Mouse (Mus musculus): ENCODE measurements around the gene E030030I06Rik. TPM values are rescaled to one million over a fixed set of nuclear protein-coding genes. Genes with fewer than 3 reads are reported as not detected.
"Not testable (repeated sequence)": the region's sequence is repeated elsewhere in the genome, so short reads cannot be mapped to it uniquely, and the experiment has no call there.

E030030I06Rik gene
- polyA plus RNA-seq (2014; fragmentation: Nextera tagmentation; extraction: Ambion mirVana) = 15.1 and 16.6 TPM in 2 replicates

DNA sequence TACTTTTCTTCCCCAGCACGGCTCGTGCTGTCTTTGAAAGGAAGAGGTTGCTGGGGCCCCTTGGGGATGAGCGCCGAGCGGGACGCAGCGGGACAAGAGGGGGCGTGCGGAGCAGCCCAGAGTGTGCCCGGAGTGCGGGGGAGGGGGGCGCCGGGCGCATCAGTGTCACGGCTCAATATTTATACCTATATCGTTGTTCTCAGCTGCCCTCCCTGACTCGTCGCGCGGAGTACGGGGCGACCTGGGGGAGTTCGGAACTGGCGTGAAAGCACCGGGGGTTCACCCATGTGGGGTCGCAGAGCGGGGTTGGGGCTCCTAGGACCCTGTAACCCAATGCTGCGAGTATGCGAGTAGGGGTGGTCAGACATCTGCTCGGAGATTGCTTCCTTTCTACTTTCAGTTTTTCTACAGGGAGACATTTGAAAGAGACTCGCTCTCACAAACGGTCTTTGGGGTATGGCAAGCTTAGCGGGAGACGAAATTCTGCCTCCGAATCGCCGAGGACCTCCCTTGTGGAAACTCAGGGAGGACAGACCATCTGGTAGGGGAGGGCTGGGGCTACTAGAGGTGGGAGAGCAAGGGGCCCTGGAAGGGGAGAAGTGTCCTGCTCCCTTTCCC, at the start of gene E030030I06Rik:
Gene E030030I06Rik (minus strand): TSS at position 198 of the 618 bp plus-strand sequence.
- Histone ChIP-seq H3K27ac (ENCODE audit: low read depth, low read length) (0 out of 2 replicates have a peak within 1 kb of the TSS, but pooled peaks have one; percentile 36), H3K4me1 (replicated peaks; ENCODE audit: control insufficient read depth, insufficient read depth, low read length) (peaks cover 7% of the 10 kb centered on the region), H3K27me3 (ENCODE audit: control insufficient read depth, insufficient read depth, low read length) (peaks cover 17% of the 10 kb centered on the region), H3K4me2 (replicated peaks; ENCODE audit: low read depth, low read length) (peak within 1 kb of the TSS; percentile 94), H3K9ac (ENCODE audit: low read depth, low read length) (peak within 1 kb of the TSS; percentile 77), H3K36me3 (ENCODE audit: control insufficient read depth, insufficient read depth, low read length) (no peaks in the 10 kb centered on the region), H3K9me3 (ENCODE audit: control insufficient read depth, low read length) (no peaks in the 10 kb centered on the region), H3K4me3 (ENCODE audit: low read depth, low read length) (peak within 1 kb of the TSS; percentile 65)
- DNase-seq (ENCODE audit: low spot score) (peak; percentile 74), ATAC-seq (ENCODE audit: low FRiP score) (peak; percentile 60)
- WGBS = under 1% methylated on average over 35 of the region's 37 CpGs

- 3% methylated on average over 6 of the region's 10 CpGs for WGBS
Measured at GRCm38 (mm10) chr10:22191035-22191434, 42.0 kb upstream of the E030030I06Rik start.

GRCm38 (mm10) chr10:22176515-22176914, 27.4 kb upstream of the E030030I06Rik start:
- not testable (repeated sequence) for H3K27me3 ChIP-seq (ENCODE audit: control insufficient read depth, insufficient read depth, low read length); H3K4me3 ChIP-seq (ENCODE audit: low read depth, low read length); H3K4me2 ChIP-seq (replicated peaks; ENCODE audit: low read depth, low read length); H3K36me3 ChIP-seq (ENCODE audit: control insufficient read depth, insufficient read depth, low read length); H3K4me1 ChIP-seq (replicated peaks; ENCODE audit: control insufficient read depth, insufficient read depth, low read length); H3K9me3 ChIP-seq (ENCODE audit: control insufficient read depth, low read length); H3K27ac ChIP-seq (ENCODE audit: low read depth, low read length); DNase-seq (ENCODE audit: low spot score); H3K9ac ChIP-seq (ENCODE audit: low read depth, low read length); ATAC-seq (ENCODE audit: low FRiP score)
- 89% methylated on average over 2 of the region's 2 CpGs for WGBS

More at GRCm38 (mm10) chr10:22191035-22191434, 42.0 kb upstream of the E030030I06Rik start:
- H3K27ac ChIP-seq (ENCODE audit: low read depth, low read length); H3K27me3 ChIP-seq (ENCODE audit: control insufficient read depth, insufficient read depth, low read length); H3K36me3 ChIP-seq (ENCODE audit: control insufficient read depth, insufficient read depth, low read length); H3K4me1 ChIP-seq (replicated peaks; ENCODE audit: control insufficient read depth, insufficient read depth, low read length); H3K4me2 ChIP-seq (replicated peaks; ENCODE audit: low read depth, low read length); H3K9ac ChIP-seq (ENCODE audit: low read depth, low read length); H3K4me3 ChIP-seq (ENCODE audit: low read depth, low read length); H3K9me3 ChIP-seq (ENCODE audit: control insufficient read depth, low read length): not testable (repeated sequence)
- ATAC-seq (ENCODE audit: low FRiP score) (peak; percentile 84), DNase-seq (ENCODE audit: low spot score) (peak; percentile 18)

GRCm38 (mm10) chr10:22174190-22174487, 25.1 kb upstream of the E030030I06Rik start:
- H3K4me3 ChIP-seq (ENCODE audit: low read depth, low read length); H3K4me2 ChIP-seq (replicated peaks; ENCODE audit: low read depth, low read length); DNase-seq (ENCODE audit: low spot score); H3K9ac ChIP-seq (ENCODE audit: low read depth, low read length); H3K4me1 ChIP-seq (replicated peaks; ENCODE audit: control insufficient read depth, insufficient read depth, low read length); H3K9me3 ChIP-seq (ENCODE audit: control insufficient read depth, low read length); H3K36me3 ChIP-seq (ENCODE audit: control insufficient read depth, insufficient read depth, low read length); H3K27ac ChIP-seq (ENCODE audit: low read depth, low read length); H3K27me3 ChIP-seq (ENCODE audit: control insufficient read depth, insufficient read depth, low read length); ATAC-seq (ENCODE audit: low FRiP score): not testable (repeated sequence)
- WGBS = 76% methylated on average over 1 of the region's 2 CpGs

- WGBS = 15% methylated on average over 12 of the region's 17 CpGs
- not testable (repeated sequence) for H3K4me3 ChIP-seq (ENCODE audit: low read depth, low read length); H3K9ac ChIP-seq (ENCODE audit: low read depth, low read length); H3K9me3 ChIP-seq (ENCODE audit: control insufficient read depth, low read length); H3K27me3 ChIP-seq (ENCODE audit: control insufficient read depth, insufficient read depth, low read length); H3K36me3 ChIP-seq (ENCODE audit: control insufficient read depth, insufficient read depth, low read length); H3K4me1 ChIP-seq (replicated peaks; ENCODE audit: control insufficient read depth, insufficient read depth, low read length); H3K27ac ChIP-seq (ENCODE audit: low read depth, low read length)
- H3K4me2 ChIP-seq (replicated peaks; ENCODE audit: low read depth, low read length) = 0 out of 2 replicates have a peak overlapping the region, but pooled peaks have one; percentile 3
- DNase-seq (ENCODE audit: low spot score) = peak; percentile 20
- ATAC-seq (ENCODE audit: low FRiP score) = peak; percentile 79
Measured at GRCm38 (mm10) chr10:22173335-22174189, 24.5 kb upstream of the E030030I06Rik start.

DNA sequence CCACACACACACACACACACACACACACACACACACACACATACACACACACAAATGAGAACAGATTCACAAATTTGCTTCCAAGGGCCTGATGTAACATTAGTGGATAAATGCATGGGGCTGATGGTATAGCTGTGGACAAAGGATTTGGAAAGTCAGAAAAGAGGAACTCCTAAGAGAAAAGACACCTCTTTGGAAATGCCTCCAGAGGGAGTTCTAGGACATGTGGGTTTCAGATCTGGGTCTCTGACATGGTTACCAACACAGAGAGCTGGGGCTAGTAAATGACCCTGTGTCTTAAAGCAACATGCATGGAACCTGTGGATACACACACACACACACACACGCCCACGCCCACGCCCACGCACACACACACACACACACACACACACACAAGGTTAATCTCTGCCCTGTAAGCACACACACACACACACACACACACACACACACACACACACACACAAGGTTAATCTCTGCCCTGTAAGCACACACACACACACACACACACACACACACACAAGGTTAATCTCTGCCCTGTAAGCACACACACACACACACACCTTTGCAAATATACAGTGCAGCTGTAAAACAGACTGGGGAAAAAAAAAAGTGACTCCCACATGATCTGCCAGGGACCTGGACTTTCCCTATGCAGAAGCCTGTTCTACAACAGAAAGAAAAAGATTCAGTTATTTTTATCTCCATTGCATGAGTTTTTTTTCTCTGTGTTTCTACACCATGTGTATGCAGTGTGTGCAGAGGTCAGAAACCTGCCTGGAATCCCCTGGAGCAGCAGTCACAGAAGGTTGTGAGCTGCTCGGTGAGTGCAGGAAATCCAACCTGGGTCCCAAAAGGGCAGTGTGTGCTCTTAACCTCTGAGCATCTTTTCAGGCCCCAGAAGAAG, 23.6 kb upstream of the E030030I06Rik start:
- not testable (repeated sequence) for H3K4me3 ChIP-seq (ENCODE audit: low read depth, low read length); H3K27ac ChIP-seq (ENCODE audit: low read depth, low read length); H3K27me3 ChIP-seq (ENCODE audit: control insufficient read depth, insufficient read depth, low read length); H3K36me3 ChIP-seq (ENCODE audit: control insufficient read depth, insufficient read depth, low read length); DNase-seq (ENCODE audit: low spot score); H3K4me1 ChIP-seq (replicated peaks; ENCODE audit: control insufficient read depth, insufficient read depth, low read length); H3K9me3 ChIP-seq (ENCODE audit: control insufficient read depth, low read length); H3K9ac ChIP-seq (ENCODE audit: low read depth, low read length)
- 50% methylated on average over 4 of the region's 5 CpGs for WGBS
- H3K4me2 ChIP-seq (replicated peaks; ENCODE audit: low read depth, low read length) = 0 out of 2 replicates have a peak overlapping the region, but pooled peaks have one; percentile 3
- ATAC-seq (ENCODE audit: low FRiP score) = 0 out of 2 replicates have a peak, but pooled peaks have one; percentile 22

GRCm38 (mm10) chr10:22169116-22169515, 20.0 kb upstream of the E030030I06Rik start:
- not testable (repeated sequence) for ATAC-seq (ENCODE audit: low FRiP score); H3K27me3 ChIP-seq (ENCODE audit: control insufficient read depth, insufficient read depth, low read length); H3K4me3 ChIP-seq (ENCODE audit: low read depth, low read length); H3K9ac ChIP-seq (ENCODE audit: low read depth, low read length); H3K27ac ChIP-seq (ENCODE audit: low read depth, low read length); H3K36me3 ChIP-seq (ENCODE audit: control insufficient read depth, insufficient read depth, low read length); H3K4me1 ChIP-seq (replicated peaks; ENCODE audit: control insufficient read depth, insufficient read depth, low read length); H3K4me2 ChIP-seq (replicated peaks; ENCODE audit: low read depth, low read length); DNase-seq (ENCODE audit: low spot score); H3K9me3 ChIP-seq (ENCODE audit: control insufficient read depth, low read length)

DNA sequence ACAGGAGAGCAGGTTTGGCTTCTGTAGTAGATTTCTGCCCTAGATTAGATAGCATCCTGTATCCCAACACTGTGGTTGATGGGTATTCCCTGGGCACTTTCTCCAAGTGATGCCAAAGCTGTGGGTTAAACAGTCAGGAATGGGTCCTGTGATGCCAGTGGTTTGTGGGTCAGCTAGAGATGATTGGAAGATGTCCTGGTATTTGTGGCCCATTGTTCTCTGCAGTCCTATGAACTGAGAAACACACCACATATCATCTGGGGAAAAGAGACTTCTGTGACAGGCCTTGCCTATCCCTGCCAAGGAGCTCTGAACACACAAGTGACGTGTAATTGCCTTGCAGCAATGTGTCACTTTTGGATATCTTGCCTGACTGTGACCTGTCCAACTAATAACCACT, 18.0 kb upstream of the E030030I06Rik start:
- 74% methylated on average over 1 of the region's 1 CpGs for WGBS
- H3K9me3 ChIP-seq (ENCODE audit: control insufficient read depth, low read length); H3K36me3 ChIP-seq (ENCODE audit: control insufficient read depth, insufficient read depth, low read length); H3K4me1 ChIP-seq (replicated peaks; ENCODE audit: control insufficient read depth, insufficient read depth, low read length); H3K9ac ChIP-seq (ENCODE audit: low read depth, low read length); H3K4me2 ChIP-seq (replicated peaks; ENCODE audit: low read depth, low read length); H3K27me3 ChIP-seq (ENCODE audit: control insufficient read depth, insufficient read depth, low read length); H3K27ac ChIP-seq (ENCODE audit: low read depth, low read length); DNase-seq (ENCODE audit: low spot score); ATAC-seq (ENCODE audit: low FRiP score); H3K4me3 ChIP-seq (ENCODE audit: low read depth, low read length): not testable (repeated sequence)

All from hindbrain, embryonic 11.5 days (tissue).